Mouse (Mus musculus) effector memory CD4-positive, alpha-beta T cell, adult 5 months (primary cell): Measurements from ENCODE around the gene Muc3. TPM values are rescaled to one million over a fixed set of nuclear protein-coding genes. Genes with fewer than 3 reads are reported as not detected.

ENCODE experiments used
- polyA plus RNA-seq: library from polyadenylated mRNA; unstranded; fragments of 100-300 nt; shearing (Covaris generic); gene quantifications from one replicate; pipeline ENCODE4 v1.2.1, GENCODE M21; 2017

The Muc3 gene
- polyA plus RNA-seq, result 0.80 TPM

DNA sequence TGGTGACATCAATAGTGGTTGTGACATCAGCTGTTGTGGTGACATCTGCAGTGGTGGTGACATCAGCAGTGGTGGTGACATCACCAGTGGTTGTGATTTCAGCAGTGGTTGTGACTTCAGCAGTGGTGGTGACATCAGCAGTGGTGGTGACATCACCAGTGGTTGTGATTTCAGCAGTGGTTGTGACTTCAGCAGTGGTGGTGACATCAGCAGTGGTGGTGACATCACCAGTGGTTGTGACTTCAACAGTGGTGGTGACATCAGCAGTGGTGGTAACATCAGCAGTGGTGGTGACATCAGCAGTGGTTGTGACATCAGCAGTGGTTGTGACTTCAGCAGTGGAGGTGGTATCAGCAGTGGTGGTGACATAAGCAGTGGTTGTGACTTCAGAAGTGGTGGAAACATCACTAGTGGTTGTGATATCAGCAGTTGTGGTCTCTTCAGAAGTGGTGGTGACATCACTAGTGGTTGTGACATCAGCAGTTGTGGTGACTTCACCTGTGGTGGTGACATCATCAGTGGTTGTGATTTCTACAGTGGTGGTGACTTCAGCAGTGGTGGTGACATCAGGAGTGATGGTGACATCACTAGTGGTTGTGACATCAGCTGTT lies at the start of gene Muc3:
Muc3 (minus strand) TSS at position 51 of the 611 bp plus-strand sequence.

DNA sequence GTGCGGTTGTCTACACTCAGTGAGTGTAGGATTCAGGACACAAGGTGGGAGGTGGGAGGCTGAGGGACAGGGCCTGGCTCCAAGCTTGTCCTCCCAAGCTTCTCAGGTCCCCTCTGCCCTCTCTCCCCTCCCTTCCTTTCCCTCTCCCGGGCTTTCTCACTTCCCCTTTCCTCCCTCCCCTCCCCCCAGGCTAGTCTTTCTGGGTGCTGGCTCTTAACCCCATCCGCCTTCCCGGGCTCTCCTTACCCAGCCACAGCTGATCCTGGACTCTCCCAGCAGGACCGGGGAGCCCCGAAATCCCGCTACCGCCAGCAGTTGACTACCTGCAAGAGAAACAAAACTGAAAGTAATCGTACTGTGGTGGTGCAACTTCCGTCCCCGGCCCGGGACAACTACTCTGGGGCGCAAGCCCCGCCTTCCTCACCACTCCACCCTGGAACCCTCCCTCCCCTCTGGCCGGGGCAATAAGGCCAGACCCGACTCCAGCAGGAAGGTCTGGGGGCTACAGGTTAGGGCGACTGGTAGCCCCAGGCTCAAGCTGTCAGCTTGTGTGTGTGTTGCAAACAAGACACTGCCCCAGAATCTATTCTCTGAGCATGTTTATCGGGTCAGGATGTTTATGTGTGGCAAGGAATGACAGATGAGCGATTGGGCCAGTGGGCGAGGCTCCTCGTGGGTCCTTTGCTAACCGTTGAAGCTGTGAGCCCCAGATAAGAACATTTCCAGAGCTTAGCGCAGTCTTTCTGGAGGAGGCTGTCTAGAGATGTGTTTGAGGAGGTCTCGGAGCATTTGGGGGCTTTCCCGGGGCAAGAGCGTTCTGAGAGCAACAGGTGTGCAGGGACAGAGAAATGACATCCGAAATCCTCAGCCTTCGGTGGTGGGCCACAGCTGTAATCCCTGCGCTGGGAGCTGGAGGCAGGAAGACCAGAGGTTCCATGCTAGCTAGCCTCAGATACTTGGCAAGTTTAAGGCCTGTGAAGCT lies 33.0 kb downstream of the Muc3 start, which contains the start of gene Trim56:
Trim56 (minus strand) TSS at position 344 of the 982 bp plus-strand sequence.

Other genes starting within 250 kb of the Muc3 start
- gene Ift22, start 241.2 kb downstream of the Muc3 start, polyA plus RNA-seq, result 3.7 TPM
- gene Fis1, start 196.0 kb downstream of the Muc3 start, polyA plus RNA-seq, result 161 TPM
- not detected for gene Cldn15, start 182.7 kb downstream of the Muc3 start, polyA plus RNA-seq
- 5.3 TPM for gene Plod3, start 162.3 kb downstream of the Muc3 start, polyA plus RNA-seq
- 23.6 TPM for gene Znhit1, start 161.3 kb downstream of the Muc3 start, polyA plus RNA-seq
- gene Vgf, start 122.9 kb downstream of the Muc3 start, polyA plus RNA-seq, result 0.15 TPM
- 39.8 TPM for gene Ap1s1, start 103.2 kb downstream of the Muc3 start, polyA plus RNA-seq
- not detected for gene Serpine1, start 77.1 kb downstream of the Muc3 start, polyA plus RNA-seq
- gene Trim56, start 33.1 kb downstream of the Muc3 start, polyA plus RNA-seq, result 6.5 TPM
- not detected for gene Muc3a, start 63.1 kb upstream of the Muc3 start, polyA plus RNA-seq
- not detected for gene Ache, start 138.2 kb upstream of the Muc3 start, polyA plus RNA-seq
- gene Ufsp1, start 145.3 kb upstream of the Muc3 start, polyA plus RNA-seq, result 1.3 TPM
- 101 TPM for gene Srrt, start 158.4 kb upstream of the Muc3 start, polyA plus RNA-seq
- gene Trip6, start 165.1 kb upstream of the Muc3 start, polyA plus RNA-seq, result 3.3 TPM
- gene Slc12a9, start 184.3 kb upstream of the Muc3 start, polyA plus RNA-seq, result 9.6 TPM
- not detected for gene Ephb4, start 200.8 kb upstream of the Muc3 start, polyA plus RNA-seq